Mouse (Mus musculus) stomach, embryonic 15.5 days (tissue): ENCODE results near the gene Lrrn4cl. TPM values are rescaled to one million over a fixed set of nuclear protein-coding genes. Genes with fewer than 3 reads are reported as not detected.

ENCODE experiments used
- microRNA-seq: library from miRNA; unstranded; fragments of <30 nt; microRNA quantifications from one replicate; pipeline ENCODE4, GENCODE M21; 2016
- polyA plus RNA-seq: library from polyadenylated mRNA; unstranded; fragments of >200 nt; fragmentation: Nextera tagmentation; extraction: Ambion mirVana; gene quantifications from 2 replicates; pipeline ENCODE4 v1.2.1, GENCODE M21; 2015

The Lrrn4cl gene
- polyA plus RNA-seq, 1 experiment from 2014 or later, result 1.6 TPM

Small RNA genes lying within 50 kb of the gene (microRNA-seq; reads per million reads assigned to microRNA genes)
- gene Mir5136, result not detected

Other genes starting within 250 kb of the Lrrn4cl start
- gene Slc22a6, start 232.7 kb upstream of the Lrrn4cl start, polyA plus RNA-seq, result not detected in 2 replicates
- 0.88 and 0.98 TPM in 2 replicates for gene Chrm1, start 187.0 kb upstream of the Lrrn4cl start, polyA plus RNA-seq
- gene Slc3a2, start 127.4 kb upstream of the Lrrn4cl start, polyA plus RNA-seq, result 111 and 122 TPM in 2 replicates
- 76.3 and 90.4 TPM in 2 replicates for gene Wdr74, start 114.9 kb upstream of the Lrrn4cl start, polyA plus RNA-seq
- 1.4 and 1.7 TPM in 2 replicates for gene 1700092M07Rik, start 110.0 kb upstream of the Lrrn4cl start, polyA plus RNA-seq
- 132 and 134 TPM in 2 replicates for gene Stx5a, start 109.4 kb upstream of the Lrrn4cl start, polyA plus RNA-seq
- 159 and 160 TPM in 2 replicates for gene Nxf1, start 93.7 kb upstream of the Lrrn4cl start, polyA plus RNA-seq
- 158 and 161 TPM in 2 replicates for gene Tmem223, start 79.8 kb upstream of the Lrrn4cl start, polyA plus RNA-seq
- gene Tmem179b, start 76.3 kb upstream of the Lrrn4cl start, polyA plus RNA-seq, result 95.7 and 104 TPM in 2 replicates
- 26.3 and 26.9 TPM in 2 replicates for gene Taf6l, start 64.4 kb upstream of the Lrrn4cl start, polyA plus RNA-seq
- 136 and 137 TPM in 2 replicates for gene Polr2g, start 52.2 kb upstream of the Lrrn4cl start, polyA plus RNA-seq
- gene Zbtb3, start 48.2 kb upstream of the Lrrn4cl start, polyA plus RNA-seq, result 4.1 and 4.4 TPM in 2 replicates
- 49.7 and 52.1 TPM in 2 replicates for gene Ttc9c, start 31.4 kb upstream of the Lrrn4cl start, polyA plus RNA-seq
- gene Hnrnpul2, start 30.8 kb upstream of the Lrrn4cl start, polyA plus RNA-seq, result 5.9 and 6.6 TPM in 2 replicates
- not detected in 2 replicates for gene AC129217.1, start 21.0 kb upstream of the Lrrn4cl start, polyA plus RNA-seq
- gene Bscl2, start 13.3 kb upstream of the Lrrn4cl start, polyA plus RNA-seq, result 49.7 and 53.4 TPM in 2 replicates
- gene Gng3, start 11.6 kb upstream of the Lrrn4cl start, polyA plus RNA-seq, result 11.2 and 14.7 TPM in 2 replicates
- gene Ubxn1, start 20.7 kb downstream of the Lrrn4cl start, polyA plus RNA-seq, result 160 and 163 TPM in 2 replicates
- gene Uqcc3, start 30.2 kb downstream of the Lrrn4cl start, polyA plus RNA-seq, result 61.9 and 62.8 TPM in 2 replicates
- gene Lbhd1, start 33.0 kb downstream of the Lrrn4cl start, polyA plus RNA-seq, result 69.9 and 93.9 TPM in 2 replicates
- gene Gm49403, start 33.2 kb downstream of the Lrrn4cl start, polyA plus RNA-seq, result not detected in 2 replicates
- 82.3 and 82.9 TPM in 2 replicates for gene 1810009A15Rik, start 38.1 kb downstream of the Lrrn4cl start, polyA plus RNA-seq
- not detected in 2 replicates for gene Gm49416, start 38.2 kb downstream of the Lrrn4cl start, polyA plus RNA-seq
- gene Ints5, start 42.2 kb downstream of the Lrrn4cl start, polyA plus RNA-seq, result 36.8 and 43.6 TPM in 2 replicates
- 89.3 and 103 TPM in 2 replicates for gene Ganab, start 47.3 kb downstream of the Lrrn4cl start, polyA plus RNA-seq
- 39.8 and 44.5 TPM in 2 replicates for gene B3gat3, start 69.6 kb downstream of the Lrrn4cl start, polyA plus RNA-seq
- 3.3 and 3.4 TPM in 2 replicates for gene Rom1, start 78.6 kb downstream of the Lrrn4cl start, polyA plus RNA-seq
- gene Eml3, start 78.8 kb downstream of the Lrrn4cl start, polyA plus RNA-seq, result 31.7 and 32.6 TPM in 2 replicates
- 132 and 142 TPM in 2 replicates for gene Mta2, start 91.1 kb downstream of the Lrrn4cl start, polyA plus RNA-seq
- 29.1 and 31.8 TPM in 2 replicates for gene Tut1, start 103.1 kb downstream of the Lrrn4cl start, polyA plus RNA-seq
- 383 and 461 TPM in 2 replicates for gene Eef1g, start 116.3 kb downstream of the Lrrn4cl start, polyA plus RNA-seq
- 32.2 and 43.5 TPM in 2 replicates for gene Ahnak, start 138.5 kb downstream of the Lrrn4cl start, polyA plus RNA-seq
- not detected in 2 replicates for gene Scgb1a1, start 237.2 kb downstream of the Lrrn4cl start, polyA plus RNA-seq